Mouse (Mus musculus) central nervous system, embryonic 14 days (tissue): ENCODE results near the gene Mphosph8. TPM values are rescaled to one million over a fixed set of nuclear protein-coding genes. Genes with fewer than 3 reads are reported as not detected.

Experiments
- polyA plus RNA-seq: library from polyadenylated mRNA; depleted of rRNA; stranded (reverse); fragments of >200 nt; gene quantifications from 2 replicates; pipeline ENCODE4 v1.2.3, GENCODE M21; 2012; rRNA removed

Gene Mphosph8
- 31.9 and 32.8 TPM in 2 replicates for polyA plus RNA-seq

DNA sequence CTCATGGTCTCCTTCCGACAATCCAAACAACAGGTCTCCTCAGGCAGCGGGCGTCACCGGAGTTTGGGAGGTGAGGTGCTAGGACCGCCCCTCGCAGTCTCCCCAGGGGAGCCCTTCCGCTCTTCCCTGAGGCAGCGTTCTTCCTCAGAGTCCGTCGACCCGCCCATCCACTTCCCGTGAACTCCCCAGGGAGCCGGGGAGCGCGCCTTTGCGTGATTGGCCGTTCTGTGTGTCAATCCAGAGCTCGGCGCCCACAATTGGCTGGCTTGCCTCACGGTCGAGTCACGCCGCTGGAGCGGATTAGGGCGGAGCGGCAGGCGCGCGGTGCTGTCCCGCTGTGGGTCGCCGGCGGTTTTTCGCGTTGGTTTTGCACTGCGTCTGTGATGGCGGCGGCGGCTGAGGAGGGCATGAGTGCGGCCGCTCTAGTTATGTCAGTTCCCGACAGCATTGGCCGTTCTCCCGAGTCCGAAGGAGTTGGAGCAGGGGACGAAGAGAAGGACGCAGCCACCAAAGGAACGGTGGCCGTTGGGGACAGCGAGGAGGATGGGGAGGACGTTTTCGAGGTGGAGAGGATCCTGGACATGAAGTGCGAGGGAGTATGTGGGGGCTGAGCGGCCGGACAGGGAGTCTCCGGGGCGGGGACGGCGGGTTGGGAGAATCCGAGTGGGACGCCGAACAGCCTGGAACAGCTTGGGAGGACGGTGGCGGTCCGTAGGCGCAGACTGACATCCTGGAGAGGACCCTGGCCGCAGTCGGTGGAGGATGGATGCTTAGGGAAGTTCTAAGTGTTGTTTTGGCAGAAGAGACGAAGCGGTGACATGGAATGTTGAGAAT, at the start of gene Mphosph8:
TSS of gene Mphosph8 (plus strand) at position 280 of the 834 bp plus-strand sequence.

Other genes with a start within 250 kb of the Mphosph8 start
- gene Cenpj, start 92.8 kb upstream of the Mphosph8 start, polyA plus RNA-seq, result 10.7 and 14.7 TPM in 2 replicates
- gene Parp4, start 92.6 kb upstream of the Mphosph8 start, polyA plus RNA-seq, result 1.6 and 3.0 TPM in 2 replicates
- gene Pspc1, start 110.1 kb downstream of the Mphosph8 start, polyA plus RNA-seq, result 75.2 and 85.7 TPM in 2 replicates
- 33.5 and 34.8 TPM in 2 replicates for gene Zmym5, start 143.5 kb downstream of the Mphosph8 start, polyA plus RNA-seq
- 69.8 and 80.7 TPM in 2 replicates for gene Zmym2, start 218.4 kb downstream of the Mphosph8 start, polyA plus RNA-seq